Mouse (Mus musculus): ENCODE measurements around the gene Gstp2. TPM values are rescaled to one million over a fixed set of nuclear protein-coding genes. Genes with fewer than 3 reads are reported as not detected.
A peak's percentile ranks its signal among the peaks of the same experiment; 100 is the strongest.

Gene Gstp2
- polyA plus RNA-seq, 1 experiment from 2014 or later: 2.2 TPM

GRCm38 (mm10) chr19:4011086-4011485, 34.7 kb downstream of the Gstp2 start:
- Histone ChIP-seq H3K27me3 (ENCODE audit: control insufficient read depth, insufficient read depth, low read length) (no peaks in the 10 kb centered on the region), H3K27ac (replicated peaks; ENCODE audit: low read depth, low read length) (no peak overlapping the region), H3K4me2 (ENCODE audit: low read depth, low read length) (no peak overlapping the region), H3K36me3 (replicated peaks; ENCODE audit: control insufficient read depth, insufficient read depth, low read depth, low read length) (peaks cover 6% of the 10 kb centered on the region), H3K9me3 (replicated peaks; ENCODE audit: control insufficient read depth, low read length) (no peaks in the 10 kb centered on the region), H3K4me1 (ENCODE audit: control insufficient read depth, insufficient read depth, low read length) (no peaks in the 10 kb centered on the region; the same call in 1 of the 2 replicates), H3K9ac (replicated peaks; ENCODE audit: low read length) (no peak overlapping the region), H3K4me3 (ENCODE audit: low read depth, low read length) (no peak overlapping the region)
- no peak for DNase-seq (ENCODE audit: low spot score)
- ATAC-seq (replicated peaks; ENCODE audit: insufficient number of reproducible peaks, low FRiP score, low TSS enrichment, low read depth): no peak
- WGBS: 94% methylated on average over 5 of the region's 5 CpGs

- Histone ChIP-seq H3K27me3 (ENCODE audit: control insufficient read depth, insufficient read depth, low read length) (no peaks in the 10 kb centered on the region), H3K9ac (replicated peaks; ENCODE audit: low read length) (no peak overlapping the region), H3K4me1 (ENCODE audit: control insufficient read depth, insufficient read depth, low read length) (peaks cover 3% of the 10 kb centered on the region; the same call in 1 of the 2 replicates), H3K27ac (replicated peaks; ENCODE audit: low read depth, low read length) (no peak overlapping the region), H3K9me3 (replicated peaks; ENCODE audit: control insufficient read depth, low read length) (no peaks in the 10 kb centered on the region), H3K36me3 (replicated peaks; ENCODE audit: control insufficient read depth, insufficient read depth, low read depth, low read length) (peaks cover 10% of the 10 kb centered on the region), H3K4me3 (ENCODE audit: low read depth, low read length) (no peak overlapping the region), H3K4me2 (ENCODE audit: low read depth, low read length) (no peak overlapping the region)
- no peak for DNase-seq (ENCODE audit: low spot score)
- WGBS: 90% methylated on average over 8 of the region's 8 CpGs
- ATAC-seq (replicated peaks; ENCODE audit: insufficient number of reproducible peaks, low FRiP score, low TSS enrichment, low read depth): no peak
These were observed 39.9 kb downstream of the Gstp2 start for GRCm38 (mm10) chr19:4005971-4006370.

- Histone ChIP-seq H3K9me3 (replicated peaks; ENCODE audit: control insufficient read depth, low read length) (no peaks in the 10 kb centered on the region), H3K9ac (replicated peaks; ENCODE audit: low read length) (no peak overlapping the region), H3K36me3 (replicated peaks; ENCODE audit: control insufficient read depth, insufficient read depth, low read depth, low read length) (peaks cover 10% of the 10 kb centered on the region), H3K4me2 (ENCODE audit: low read depth, low read length) (no peak overlapping the region), H3K4me1 (ENCODE audit: control insufficient read depth, insufficient read depth, low read length) (peaks cover 4% of the 10 kb centered on the region; the same call in 1 of the 2 replicates), H3K27me3 (ENCODE audit: control insufficient read depth, insufficient read depth, low read length) (no peaks in the 10 kb centered on the region), H3K4me3 (ENCODE audit: low read depth, low read length) (no peak overlapping the region), H3K27ac (replicated peaks; ENCODE audit: low read depth, low read length) (no peak overlapping the region)
- ATAC-seq (replicated peaks; ENCODE audit: insufficient number of reproducible peaks, low FRiP score, low TSS enrichment, low read depth) (no peak), DNase-seq (ENCODE audit: low spot score) (no peak)
- 82% methylated on average over 9 of the region's 9 CpGs for WGBS
These were observed 40.7 kb downstream of the Gstp2 start for GRCm38 (mm10) chr19:4005091-4005490.

GRCm38 (mm10) chr19:4004331-4004730, 41.5 kb downstream of the Gstp2 start:
- Histone ChIP-seq H3K4me3 (ENCODE audit: low read depth, low read length) (no peak overlapping the region), H3K27me3 (ENCODE audit: control insufficient read depth, insufficient read depth, low read length) (no peaks in the 10 kb centered on the region), H3K4me1 (ENCODE audit: control insufficient read depth, insufficient read depth, low read length) (peaks cover 4% of the 10 kb centered on the region; the same call in 1 of the 2 replicates), H3K4me2 (ENCODE audit: low read depth, low read length) (no peak overlapping the region), H3K9me3 (replicated peaks; ENCODE audit: control insufficient read depth, low read length) (no peaks in the 10 kb centered on the region), H3K36me3 (replicated peaks; ENCODE audit: control insufficient read depth, insufficient read depth, low read depth, low read length) (peaks cover 6% of the 10 kb centered on the region), H3K27ac (replicated peaks; ENCODE audit: low read depth, low read length) (no peak overlapping the region), H3K9ac (replicated peaks; ENCODE audit: low read length) (no peak overlapping the region)
- ATAC-seq (replicated peaks; ENCODE audit: insufficient number of reproducible peaks, low FRiP score, low TSS enrichment, low read depth) (no peak), DNase-seq (ENCODE audit: low spot score) (no peak)
- 88% methylated on average over 15 of the region's 15 CpGs for WGBS

- DNase-seq (ENCODE audit: low spot score): no peak
- peaks cover 6% of the 10 kb centered on the region for H3K36me3 ChIP-seq (replicated peaks; ENCODE audit: control insufficient read depth, insufficient read depth, low read depth, low read length)
- no peaks in the 10 kb centered on the region for H3K9me3 ChIP-seq (replicated peaks; ENCODE audit: control insufficient read depth, low read length)
- H3K9ac ChIP-seq (replicated peaks; ENCODE audit: low read length): no peak overlapping the region
- 79% methylated on average over 11 of the region's 12 CpGs for WGBS
- H3K4me1 ChIP-seq (ENCODE audit: control insufficient read depth, insufficient read depth, low read length): peaks cover 4% of the 10 kb centered on the region; the same call in 1 of the 2 replicates
- H3K27ac ChIP-seq (replicated peaks; ENCODE audit: low read depth, low read length): no peak overlapping the region
- no peaks in the 10 kb centered on the region for H3K27me3 ChIP-seq (ENCODE audit: control insufficient read depth, insufficient read depth, low read length)
- H3K4me3 ChIP-seq (ENCODE audit: low read depth, low read length): no peak overlapping the region
- H3K4me2 ChIP-seq (ENCODE audit: low read depth, low read length): no peak overlapping the region
- no peak for ATAC-seq (replicated peaks; ENCODE audit: insufficient number of reproducible peaks, low FRiP score, low TSS enrichment, low read depth)
These were observed 42.2 kb downstream of the Gstp2 start for GRCm38 (mm10) chr19:4003641-4004040.

GRCm38 (mm10) chr19:4003112-4003511, 42.7 kb downstream of the Gstp2 start, which contains the start of gene Doc2g:
Gene Doc2g (plus strand): TSS chr19:4003313.
- no peak within 1 kb of the TSS for H3K4me3 ChIP-seq (ENCODE audit: low read depth, low read length)
- 94% methylated on average over 1 of the region's 1 CpGs for WGBS

GRCm38 (mm10) chr19:4001752-4002151, 44.1 kb downstream of the Gstp2 start:
- Histone ChIP-seq H3K27ac (replicated peaks; ENCODE audit: low read depth, low read length) (no peak overlapping the region), H3K36me3 (replicated peaks; ENCODE audit: control insufficient read depth, insufficient read depth, low read depth, low read length) (peaks cover 6% of the 10 kb centered on the region; the same call in 1 of the 2 replicates), H3K4me3 (ENCODE audit: low read depth, low read length) (no peak overlapping the region), H3K9ac (replicated peaks; ENCODE audit: low read length) (no peak overlapping the region; the same call in 1 of the 2 replicates), H3K27me3 (ENCODE audit: control insufficient read depth, insufficient read depth, low read length) (no peaks in the 10 kb centered on the region), H3K9me3 (replicated peaks; ENCODE audit: control insufficient read depth, low read length) (no peaks in the 10 kb centered on the region), H3K4me1 (ENCODE audit: control insufficient read depth, insufficient read depth, low read length) (peaks cover 4% of the 10 kb centered on the region; the same call in 1 of the 2 replicates), H3K4me2 (ENCODE audit: low read depth, low read length) (no peak overlapping the region)
- DNase-seq (ENCODE audit: low spot score) (no peak), ATAC-seq (replicated peaks; ENCODE audit: insufficient number of reproducible peaks, low FRiP score, low TSS enrichment, low read depth) (no peak)
- 87% methylated on average over 5 of the region's 5 CpGs for WGBS

More at GRCm38 (mm10) chr19:4003112-4003511, 42.7 kb downstream of the Gstp2 start, which contains the start of gene Doc2g:
- Histone ChIP-seq H3K27ac (replicated peaks; ENCODE audit: low read depth, low read length) (no peak within 1 kb of the TSS), H3K4me2 (ENCODE audit: low read depth, low read length) (no peak within 1 kb of the TSS), H3K9me3 (replicated peaks; ENCODE audit: control insufficient read depth, low read length) (no peaks in the 10 kb centered on the region), H3K9ac (replicated peaks; ENCODE audit: low read length) (no peak within 1 kb of the TSS), H3K4me1 (ENCODE audit: control insufficient read depth, insufficient read depth, low read length) (peaks cover 4% of the 10 kb centered on the region; the same call in 1 of the 2 replicates), H3K27me3 (ENCODE audit: control insufficient read depth, insufficient read depth, low read length) (no peaks in the 10 kb centered on the region), H3K36me3 (replicated peaks; ENCODE audit: control insufficient read depth, insufficient read depth, low read depth, low read length) (peaks cover 6% of the 10 kb centered on the region)
- ATAC-seq (replicated peaks; ENCODE audit: insufficient number of reproducible peaks, low FRiP score, low TSS enrichment, low read depth) (no peak), DNase-seq (ENCODE audit: low spot score) (no peak)

GRCm38 (mm10) chr19:4000949-4001525, 44.8 kb downstream of the Gstp2 start:
- peak; percentile 24 for ATAC-seq (replicated peaks; ENCODE audit: insufficient number of reproducible peaks, low FRiP score, low TSS enrichment, low read depth)
- peak overlapping the region; percentile 92 for H3K4me2 ChIP-seq (ENCODE audit: low read depth, low read length)

More at GRCm38 (mm10) chr19:4000949-4001525, 44.8 kb downstream of the Gstp2 start:
- H3K9me3 ChIP-seq (replicated peaks; ENCODE audit: control insufficient read depth, low read length): no peaks in the 10 kb centered on the region
- no peaks in the 10 kb centered on the region for H3K27me3 ChIP-seq (ENCODE audit: control insufficient read depth, insufficient read depth, low read length)
- WGBS: 19% methylated on average over 17 of the region's 17 CpGs
- H3K27ac ChIP-seq (replicated peaks; ENCODE audit: low read depth, low read length): peak overlapping the region; percentile 95
- peak overlapping the region; percentile 78 for H3K4me3 ChIP-seq (ENCODE audit: low read depth, low read length)
- peaks cover 3% of the 10 kb centered on the region; the same call in 1 of the 2 replicates for H3K36me3 ChIP-seq (replicated peaks; ENCODE audit: control insufficient read depth, insufficient read depth, low read depth, low read length)
- H3K9ac ChIP-seq (replicated peaks; ENCODE audit: low read length): peak overlapping the region; percentile 93
- peak; percentile 37 for DNase-seq (ENCODE audit: low spot score)
- H3K4me1 ChIP-seq (ENCODE audit: control insufficient read depth, insufficient read depth, low read length): peaks cover 4% of the 10 kb centered on the region; the same call in 1 of the 2 replicates

Data from embryonic facial prominence, embryonic 11.5 days (tissue).